Mouse (Mus musculus) lung, postnatal 10 days (tissue): ENCODE measurements at regions not wholly inside any gene's neighbourhood (a gene's known extent, or its start where the extent isn't known, plus 50 kb on each side); places are given as distances from the start of the nearest gene placed in this dataset.

Experiments
- DNase-seq: peaks from one replicate; pipeline ENCODE4 v3.0.0; 2021

GRCm38 (mm10) chr10:54601993-54602392 lies 525.6 kb upstream of the Man1a start:
- no peak for DNase-seq

- DNase-seq: no peak
Observed at GRCm38 (mm10) chr10:54595072-54595471, 518.7 kb upstream of the Man1a start.

- peak; percentile 4 for DNase-seq
Observed at GRCm38 (mm10) chr10:54558636-54559035, 482.2 kb upstream of the Man1a start.

GRCm38 (mm10) chr10:54551734-54552397 lies 475.5 kb upstream of the Man1a start:
- no peak for DNase-seq

- DNase-seq: no peak
Observed at GRCm38 (mm10) chr10:54550665-54551064, 474.3 kb upstream of the Man1a start.

- no peak for DNase-seq
Observed at GRCm38 (mm10) chr10:54548977-54549376, 472.6 kb upstream of the Man1a start.

- no peak for DNase-seq
Observed at GRCm38 (mm10) chr10:54548526-54548925, 472.1 kb upstream of the Man1a start.

- no peak for DNase-seq
Observed at GRCm38 (mm10) chr10:54532581-54532980, 456.2 kb upstream of the Man1a start.

- DNase-seq: no peak
Observed at GRCm38 (mm10) chr10:54510776-54511175, 434.4 kb upstream of the Man1a start.

GRCm38 (mm10) chr10:54509766-54510165 lies 433.4 kb upstream of the Man1a start:
- no peak for DNase-seq
